Mouse (Mus musculus) spleen, adult 2 months (tissue): ENCODE results near the gene Pcnx4. TPM values are rescaled to one million over a fixed set of nuclear protein-coding genes. Genes with fewer than 3 reads are reported as not detected.
"Not testable (repeated sequence)": the region's sequence is repeated elsewhere in the genome, so short reads cannot be mapped to it uniquely, and the experiment has no call there.

Source experiments
- DNase-seq, 2 experiments: peaks; one replicate each; pipeline versions ENCODE4 v3.0.0 to v3.0.0-alpha.2; 2012 to 2021; ENCODE audit warnings: low spot score in 2 of 2, low read depth in 1 of 2
- H3K27ac ChIP-seq: fragments of 200-500 bp; 2 replicates; pipeline ENCODE4 v1.5.1; 2012; ENCODE audit warnings: low read length, inconsistent platforms; ENCODE audit not compliant: insufficient read depth
- H3K27me3 ChIP-seq: fragments of 200-500 bp; 2 replicates; pipeline ENCODE4 v1.6.1; 2012; ENCODE audit warnings: mild to moderate bottlenecking, moderate library complexity, low read length, inconsistent platforms; ENCODE audit not compliant: control insufficient read depth, insufficient read depth
- H3K36me3 ChIP-seq: fragments of 200-500 bp; 2 replicates; pipeline ENCODE4 v1.6.1; 2012; ENCODE audit warnings: mild to moderate bottlenecking, low read length, inconsistent platforms; ENCODE audit not compliant: control insufficient read depth, insufficient read depth
- H3K4me1 ChIP-seq: fragments of 200-500 bp; 2 replicates; pipeline ENCODE4 v1.6.1; 2011; ENCODE audit warnings: inconsistent platforms; ENCODE audit not compliant: control insufficient read depth, insufficient read depth, insufficient read length
- H3K4me3 ChIP-seq: fragments of 200-500 bp; 2 replicates; pipeline ENCODE4 v1.5.1; 2011; ENCODE audit warnings: mild to moderate bottlenecking, inconsistent platforms; ENCODE audit not compliant: insufficient read depth, insufficient read length; ENCODE audit errors: extremely low read depth
- CTCF ChIP-seq: fragments of 200-500 bp; IDR thresholded peaks from 2 replicates; pipeline ENCODE4 v1.5.1; 2011; ENCODE audit warnings: mild to moderate bottlenecking, inconsistent platforms; ENCODE audit not compliant: insufficient read depth, insufficient read length, insufficient replicate concordance; ENCODE audit errors: extremely low read depth
- POLR2A ChIP-seq: fragments of 200-500 bp; IDR thresholded peaks from 2 replicates; pipeline ENCODE4 v1.6.1; 2011; ENCODE audit warnings: low read depth, low read length, inconsistent platforms
- WGBS: fragments of 180-500 bp; shearing (Covaris S2); methylation state at CpG from one replicate; pipeline ENCODE4 v1.1.7; 2018; 5-methylcytosine and 5-hydroxymethylcytosine counted together
- polyA plus RNA-seq: library from polyadenylated mRNA; depleted of rRNA; stranded (reverse); fragments of >200 nt; gene quantifications from 2 replicates; pipeline ENCODE4 v1.2.3, GENCODE M21; 2012

Gene Pcnx4
- polyA plus RNA-seq, 1 experiment = 1.6 TPM

GRCm38 (mm10) chr12:72592991-72593390, 56.8 kb downstream of the Pcnx4 start:
- TF ChIP-seq CTCF (no peak), POLR2A (no peak)
- no peak for DNase-seq
- no peaks in the 10 kb centered on the region for H3K27me3 ChIP-seq

DNA sequence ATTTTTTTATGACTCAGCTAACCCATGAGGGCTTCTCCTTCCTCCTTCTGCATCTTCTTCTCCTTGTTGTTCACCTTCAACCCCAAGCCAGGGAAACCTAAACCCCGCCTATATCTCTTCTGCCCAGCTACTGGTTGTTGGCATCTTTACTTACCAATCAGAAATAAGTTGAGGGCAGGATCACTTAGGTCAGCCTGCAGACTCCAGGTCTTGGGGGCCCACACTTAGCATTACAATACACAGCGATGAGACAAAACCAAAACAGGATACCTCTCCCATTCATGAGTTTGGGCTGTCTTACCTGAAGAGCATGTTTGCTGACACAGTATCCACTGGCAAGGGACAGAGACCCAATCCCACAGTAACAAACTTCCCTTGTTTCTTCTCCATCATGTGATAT, 57.8 kb downstream of the Pcnx4 start:
- Histone ChIP-seq H3K36me3 (no peaks in the 10 kb centered on the region), H3K4me1 (no peaks in the 10 kb centered on the region), H3K27ac (no peak overlapping the region), H3K27me3 (no peaks in the 10 kb centered on the region), H3K4me3 (no peak overlapping the region)
- 88% methylated on average over 2 of the region's 2 CpGs for WGBS
- DNase-seq = no peak
- TF ChIP-seq CTCF (no peak), POLR2A (no peak)

More at GRCm38 (mm10) chr12:72592991-72593390, 56.8 kb downstream of the Pcnx4 start:
- Histone ChIP-seq H3K27ac (no peak overlapping the region), H3K4me1 (no peaks in the 10 kb centered on the region), H3K4me3 (no peak overlapping the region), H3K36me3 (no peaks in the 10 kb centered on the region)

DNA sequence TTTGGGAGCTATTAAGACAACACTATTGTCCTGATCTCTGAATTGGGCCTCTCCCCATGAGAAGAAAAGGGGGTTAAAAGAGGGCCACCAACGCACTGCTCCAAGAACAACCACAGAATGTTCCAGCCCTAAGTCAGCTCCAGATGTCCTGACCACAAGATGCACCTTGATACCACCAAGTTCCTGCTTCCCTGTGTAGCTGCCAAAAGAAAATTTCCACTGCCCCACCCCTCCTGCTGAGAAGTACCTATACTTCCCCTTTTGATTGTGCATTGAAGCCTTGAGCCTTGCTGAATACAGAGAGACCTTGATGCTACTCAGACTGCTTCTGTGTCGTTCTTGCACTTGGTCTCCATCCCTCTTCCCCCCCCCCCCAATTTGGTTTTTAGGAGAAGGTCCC, 62.5 kb downstream of the Pcnx4 start:
- H3K27ac ChIP-seq, H3K27me3 ChIP-seq, H3K4me1 ChIP-seq, H3K4me3 ChIP-seq, DNase-seq, H3K36me3 ChIP-seq: not testable (repeated sequence)
- 59% methylated on average over 2 of the region's 2 CpGs for WGBS

DNA sequence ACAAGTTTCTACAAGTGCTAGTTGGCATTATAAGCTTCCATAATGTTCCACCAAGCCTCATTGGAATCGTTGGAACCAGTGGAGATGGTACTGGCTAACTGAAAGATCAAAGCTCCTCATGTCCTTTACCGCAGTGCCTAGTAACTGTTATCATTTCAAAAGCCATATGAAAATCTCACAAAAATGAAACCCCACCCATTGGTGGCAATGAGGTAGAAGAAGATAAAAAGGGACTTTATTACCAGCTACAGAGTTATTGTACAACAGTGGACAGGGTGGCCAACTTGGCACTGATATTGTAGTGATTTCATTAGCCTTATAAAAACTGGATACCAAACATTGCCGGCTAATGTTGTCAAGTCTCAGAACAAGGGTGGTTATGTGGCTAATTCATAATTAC, 75.9 kb downstream of the Pcnx4 start:
- no peaks in the 10 kb centered on the region for H3K36me3 ChIP-seq
- H3K4me3 ChIP-seq = no peak overlapping the region
- WGBS = 89% methylated on average over 3 of the region's 3 CpGs
- no peak overlapping the region for H3K27ac ChIP-seq
- no peaks in the 10 kb centered on the region for H3K27me3 ChIP-seq
- no peak for DNase-seq
- no peaks in the 10 kb centered on the region for H3K4me1 ChIP-seq
- no peak for TF ChIP-seq POLR2A
- TF ChIP-seq CTCF = no peak

- no peak overlapping the region for H3K27ac ChIP-seq
- no peaks in the 10 kb centered on the region for H3K27me3 ChIP-seq
- 95% methylated on average over 7 of the region's 7 CpGs for WGBS
These were observed 84.7 kb downstream of the Pcnx4 start for GRCm38 (mm10) chr12:72620856-72621255.

DNA sequence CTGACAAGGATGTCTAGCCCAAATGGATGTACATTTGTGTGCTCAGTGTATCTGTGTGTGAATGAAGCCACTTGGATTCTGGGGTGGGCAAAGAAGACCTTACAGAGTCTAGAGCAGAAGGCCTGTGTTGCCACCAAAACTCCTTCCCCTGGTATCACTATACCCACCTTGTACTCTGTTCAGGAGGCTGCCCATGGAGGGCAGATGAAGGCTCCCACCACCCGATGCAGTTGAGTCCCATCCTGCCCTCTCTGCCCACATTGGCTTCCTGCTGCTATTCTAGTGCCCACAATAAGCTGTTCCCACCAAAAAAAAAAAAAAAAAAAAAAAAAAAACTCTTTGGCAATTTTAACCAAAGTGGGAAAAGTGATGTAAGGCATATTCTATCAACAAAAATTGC, 85.3 kb downstream of the Pcnx4 start:
- 32% methylated on average over 1 of the region's 1 CpGs for WGBS

More at GRCm38 (mm10) chr12:72620856-72621255, 84.7 kb downstream of the Pcnx4 start:
- Histone ChIP-seq H3K4me1 (no peaks in the 10 kb centered on the region), H3K36me3 (no peaks in the 10 kb centered on the region), H3K4me3 (no peak overlapping the region)
- TF ChIP-seq POLR2A (no peak), CTCF (no peak)
- DNase-seq = no peak

DNA sequence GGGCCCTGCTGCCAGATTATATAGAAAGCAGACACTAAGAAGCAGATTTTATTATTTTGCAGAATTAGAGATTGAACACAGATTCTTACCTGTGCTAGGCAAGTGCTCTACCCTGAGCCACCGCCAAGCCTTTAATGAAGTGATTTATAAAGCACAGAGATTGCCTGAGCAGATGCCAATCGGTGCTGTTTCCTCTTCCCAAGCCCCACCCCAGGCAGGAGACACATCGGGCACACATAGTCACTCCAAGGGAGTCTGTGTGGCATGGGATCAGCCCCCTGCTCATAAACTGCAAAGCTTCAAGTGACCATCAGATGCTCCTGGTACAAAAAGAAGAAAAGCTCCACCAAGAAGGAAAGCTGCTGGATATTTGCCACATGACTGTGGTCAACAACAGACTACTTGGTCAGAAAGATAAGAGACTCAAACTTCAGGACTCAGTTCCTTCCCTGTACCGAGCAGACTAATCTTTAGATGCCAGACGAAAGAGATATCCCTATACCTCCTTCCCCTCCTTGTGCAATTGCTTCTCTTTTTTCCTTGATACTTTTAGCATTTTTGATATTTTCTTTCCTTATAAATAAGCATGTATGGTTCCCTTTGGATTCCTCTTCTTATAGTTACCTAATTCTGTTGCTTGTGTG, 86.8 kb downstream of the Pcnx4 start:
- no peak overlapping the region for H3K27ac ChIP-seq
- no peak for DNase-seq
- 17% methylated on average over 5 of the region's 5 CpGs for WGBS
- H3K36me3 ChIP-seq = no peaks in the 10 kb centered on the region
- H3K4me3 ChIP-seq = no peak overlapping the region
- TF ChIP-seq POLR2A = no peak
- TF ChIP-seq CTCF = no peak
- H3K27me3 ChIP-seq = no peaks in the 10 kb centered on the region
- no peaks in the 10 kb centered on the region for H3K4me1 ChIP-seq

More for the DNA sequence above, 85.3 kb downstream of the Pcnx4 start:
- Histone ChIP-seq H3K4me1 (no peaks in the 10 kb centered on the region), H3K36me3 (no peaks in the 10 kb centered on the region), H3K4me3 (no peak overlapping the region), H3K27me3 (no peaks in the 10 kb centered on the region), H3K27ac (no peak overlapping the region)
- no peak for DNase-seq
- TF ChIP-seq CTCF (no peak), POLR2A (no peak)
